Mouse (Mus musculus) forebrain, embryonic 14.5 days (tissue): Measurements from ENCODE around the gene Arhgef39. TPM values are rescaled to one million over a fixed set of nuclear protein-coding genes. Genes with fewer than 3 reads are reported as not detected.
A peak's percentile ranks its signal among the peaks of the same experiment; 100 is the strongest.

Experiments used
- ATAC-seq: fragments of 200-750 bp; cut with Nextera tagmentation; 2 replicates; pipeline ENCODE4 v1.8.0; 2017; ENCODE audit warnings: mild to moderate bottlenecking, moderate library complexity
- DNase-seq: peaks from one replicate; pipeline ENCODE4 v3.0.0-alpha.2; 2015; ENCODE audit warnings: low spot score
- H3K27ac ChIP-seq: fragments of 300-500 bp; sonication (generic); 2 replicates; pipeline ENCODE4 v1.5.1; 2014; ENCODE audit warnings: low read depth, mild to moderate bottlenecking, control low read depth, low read length, moderate library complexity
- H3K27me3 ChIP-seq: fragments of 300-500 bp; sonication (generic); replicated peaks from 2 replicates; pipeline ENCODE4 v1.6.1; 2014; ENCODE audit warnings: low read length, control low read depth, mixed read lengths; ENCODE audit not compliant: control insufficient read depth, insufficient read depth
- H3K36me3 ChIP-seq: fragments of 300-500 bp; sonication (generic); 2 replicates; pipeline ENCODE4 v1.6.1; 2014; ENCODE audit warnings: low read length, control low read depth; ENCODE audit not compliant: control insufficient read depth, insufficient read depth
- H3K4me1 ChIP-seq: fragments of 300-500 bp; sonication (generic); 2 replicates; pipeline ENCODE4 v1.6.1; 2014; ENCODE audit warnings: antibody characterized with exemption, low read length, control low read depth; ENCODE audit not compliant: control insufficient read depth, insufficient read depth
- H3K4me2 ChIP-seq: fragments of 300-500 bp; sonication (generic); 2 replicates; pipeline ENCODE4 v1.6.1; 2014; ENCODE audit warnings: mild to moderate bottlenecking, control low read depth, low read length
- H3K4me3 ChIP-seq: fragments of 300-500 bp; sonication (generic); 2 replicates; pipeline ENCODE4 v1.5.1; 2014; ENCODE audit warnings: low read depth, low read length, control low read depth
- H3K9ac ChIP-seq: fragments of 300-500 bp; sonication (generic); 2 replicates; pipeline ENCODE4 v1.6.1; 2014; ENCODE audit warnings: mild to moderate bottlenecking, low read length, control low read depth, moderate library complexity
- H3K9me3 ChIP-seq: fragments of 300-500 bp; sonication (generic); replicated peaks from 2 replicates; pipeline ENCODE4 v1.6.1; 2016; ENCODE audit warnings: low read length, control low read depth, mixed read lengths; ENCODE audit not compliant: control insufficient read depth
- WGBS: fragments of 180-500 bp; shearing (Covaris S2); extraction: QIAGEN DNeasy Blood & Tissue Kit; methylation state at CpG from one replicate; pipeline ENCODE4 v1.1.7; 2014; 5-methylcytosine and 5-hydroxymethylcytosine counted together
- polyA plus RNA-seq: library from polyadenylated mRNA; unstranded; fragments of >200 nt; fragmentation: Nextera tagmentation; extraction: Ambion mirVana; gene quantifications from 2 replicates; pipeline ENCODE4 v1.2.1, GENCODE M21; 2014

Arhgef39 gene
- polyA plus RNA-seq, 1 experiment from 2014 or later: 14.0 TPM

DNA sequence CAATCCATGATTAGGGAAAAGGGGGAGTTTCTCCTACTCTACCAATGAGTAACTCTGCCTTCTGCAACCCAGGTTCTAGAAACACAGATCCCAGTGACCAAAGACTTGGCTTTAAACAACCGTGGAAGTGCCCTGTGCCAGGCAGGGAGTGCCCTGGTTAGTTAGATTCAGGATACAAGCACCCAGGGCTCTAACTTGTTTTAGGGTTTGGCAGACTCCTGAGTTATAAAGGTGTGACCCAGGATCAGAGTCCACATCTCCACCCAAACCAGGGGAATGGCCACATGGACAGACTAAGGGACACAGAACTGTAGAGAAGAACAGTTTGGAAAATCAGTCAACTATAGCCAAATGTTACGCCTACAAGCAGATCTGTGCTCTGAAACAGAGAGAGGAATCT, 3.5 kb upstream of the Arhgef39 start:
- H3K9ac ChIP-seq: no peak overlapping the region
- H3K4me2 ChIP-seq: no peak overlapping the region
- H3K27ac ChIP-seq: no peak overlapping the region
- no peaks in the 10 kb centered on the region for H3K36me3 ChIP-seq
- H3K27me3 ChIP-seq: peaks cover 5% of the 10 kb centered on the region
- peaks cover 10% of the 10 kb centered on the region for H3K4me1 ChIP-seq
- DNase-seq (no peak), ATAC-seq (no peak)
- no peaks in the 10 kb centered on the region for H3K9me3 ChIP-seq
- H3K4me3 ChIP-seq: no peak overlapping the region
- WGBS: 81% methylated on average over 2 of the region's 2 CpGs

DNA sequence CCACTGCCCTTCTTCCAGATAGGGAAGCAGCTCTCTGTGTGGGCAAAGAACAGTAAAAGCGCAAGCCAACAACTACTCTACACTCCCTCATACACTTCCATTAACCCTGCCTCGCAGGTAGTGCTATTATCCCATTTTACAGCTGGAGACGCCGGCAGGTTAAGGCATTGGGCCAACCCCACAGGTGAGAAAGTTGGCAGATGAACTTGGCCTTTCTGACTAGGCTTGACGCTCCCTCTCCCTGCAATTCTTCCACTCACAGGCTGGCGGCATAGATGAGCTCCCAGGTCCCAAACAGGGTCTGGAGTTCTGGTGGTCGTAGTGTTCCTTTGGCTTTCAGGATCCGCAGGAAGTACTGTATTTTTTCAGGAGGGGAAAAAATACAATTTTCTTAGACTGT, 512 bp downstream of the Arhgef39 start:
- Histone ChIP-seq H3K4me1 (peaks cover 19% of the 10 kb centered on the region), H3K9me3 (no peaks in the 10 kb centered on the region), H3K27ac (no peak overlapping the region), H3K36me3 (peaks cover 13% of the 10 kb centered on the region), H3K4me2 (peak overlapping the region; percentile 66), H3K4me3 (peak overlapping the region; percentile 45), H3K9ac (peak overlapping the region; percentile 55), H3K27me3 (no peaks in the 10 kb centered on the region)
- DNase-seq: peak; percentile 40
- WGBS: 11% methylated on average over 8 of the region's 8 CpGs
- ATAC-seq: peak; percentile 43

DNA sequence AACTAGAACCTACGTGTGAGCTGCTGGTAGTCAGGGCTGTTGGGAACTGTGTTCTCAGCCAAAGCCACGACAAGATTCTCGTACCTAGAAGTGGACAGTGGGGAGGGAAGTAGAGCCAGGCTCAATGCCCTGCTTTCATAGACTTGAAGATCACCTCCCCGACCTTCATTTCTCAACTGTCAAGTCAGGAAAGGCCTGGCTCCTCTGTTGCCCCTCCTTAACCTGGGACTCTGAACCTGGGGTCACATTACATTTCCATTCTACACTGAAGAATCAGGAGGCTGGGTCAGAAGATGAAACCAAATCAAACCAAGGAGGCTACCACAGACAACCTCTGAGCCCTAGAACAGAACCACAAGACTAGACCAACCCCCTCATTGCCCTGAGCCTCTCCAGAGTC, 1.5 kb downstream of the Arhgef39 start:
- Histone ChIP-seq H3K4me2 (peak overlapping the region; percentile 66), H3K9ac (no peak overlapping the region; the same call in 1 of the 2 replicates), H3K27ac (no peak overlapping the region), H3K36me3 (peaks cover 13% of the 10 kb centered on the region), H3K4me3 (peak overlapping the region; percentile 45; the same call in 1 of the 2 replicates), H3K4me1 (peaks cover 21% of the 10 kb centered on the region), H3K27me3 (no peaks in the 10 kb centered on the region), H3K9me3 (no peaks in the 10 kb centered on the region)
- ATAC-seq (no peak), DNase-seq (no peak)
- WGBS: 80% methylated on average over 4 of the region's 4 CpGs

DNA sequence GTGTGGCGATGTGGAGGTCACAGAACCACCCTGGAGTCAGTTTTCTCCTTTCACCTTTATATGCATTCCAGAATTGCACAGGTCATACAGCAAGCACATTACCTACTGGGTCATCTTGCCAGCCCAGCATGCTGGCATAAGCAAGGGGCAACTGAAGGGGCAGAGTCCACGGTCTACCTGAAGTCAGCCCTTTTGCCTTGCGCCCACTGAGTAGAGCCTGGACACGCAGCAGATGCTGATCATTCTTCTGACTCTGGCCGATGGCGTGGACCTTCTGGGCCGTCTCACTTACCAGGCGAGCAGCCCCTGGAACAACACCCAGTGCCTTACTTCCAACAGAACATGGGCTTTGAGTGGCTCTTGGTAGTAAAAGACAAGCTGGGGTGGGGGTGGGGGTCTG, 2.1 kb downstream of the Arhgef39 start:
- ATAC-seq (no peak), DNase-seq (no peak)
- 90% methylated on average over 8 of the region's 8 CpGs for WGBS
- H3K4me3 ChIP-seq: no peak overlapping the region
- no peak overlapping the region for H3K9ac ChIP-seq
- H3K36me3 ChIP-seq: peaks cover 13% of the 10 kb centered on the region
- H3K27ac ChIP-seq: no peak overlapping the region
- no peaks in the 10 kb centered on the region for H3K9me3 ChIP-seq
- peak overlapping the region; percentile 66; the same call in 1 of the 2 replicates for H3K4me2 ChIP-seq
- H3K4me1 ChIP-seq: peaks cover 21% of the 10 kb centered on the region
- no peaks in the 10 kb centered on the region for H3K27me3 ChIP-seq

DNA sequence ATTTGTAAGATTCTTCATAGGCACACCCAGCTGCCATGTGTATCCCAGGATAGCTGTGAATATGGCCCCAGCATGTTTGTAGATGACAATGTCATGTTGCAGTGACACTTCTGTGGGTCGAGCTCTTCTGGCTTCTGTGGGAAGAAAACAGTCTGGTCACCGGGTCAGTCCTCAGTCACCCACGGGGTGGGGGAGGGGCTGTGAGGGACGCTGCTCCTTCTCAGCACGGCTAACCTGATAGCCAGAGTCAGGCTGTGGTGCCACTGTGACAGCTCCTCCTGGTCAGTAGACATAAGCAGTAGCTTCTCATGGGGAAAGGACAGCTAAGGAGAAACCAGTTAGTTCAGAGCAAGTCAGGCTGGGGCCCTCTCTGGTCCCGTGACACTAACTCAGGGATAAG, 2.9 kb downstream of the Arhgef39 start:
- DNase-seq (no peak), ATAC-seq (no peak)
- Histone ChIP-seq H3K27ac (no peak overlapping the region), H3K9ac (no peak overlapping the region), H3K4me1 (peaks cover 21% of the 10 kb centered on the region), H3K36me3 (peaks cover 13% of the 10 kb centered on the region), H3K9me3 (no peaks in the 10 kb centered on the region), H3K4me3 (no peak overlapping the region), H3K4me2 (no peak overlapping the region), H3K27me3 (no peaks in the 10 kb centered on the region)
- 43% methylated on average over 6 of the region's 6 CpGs for WGBS

DNA sequence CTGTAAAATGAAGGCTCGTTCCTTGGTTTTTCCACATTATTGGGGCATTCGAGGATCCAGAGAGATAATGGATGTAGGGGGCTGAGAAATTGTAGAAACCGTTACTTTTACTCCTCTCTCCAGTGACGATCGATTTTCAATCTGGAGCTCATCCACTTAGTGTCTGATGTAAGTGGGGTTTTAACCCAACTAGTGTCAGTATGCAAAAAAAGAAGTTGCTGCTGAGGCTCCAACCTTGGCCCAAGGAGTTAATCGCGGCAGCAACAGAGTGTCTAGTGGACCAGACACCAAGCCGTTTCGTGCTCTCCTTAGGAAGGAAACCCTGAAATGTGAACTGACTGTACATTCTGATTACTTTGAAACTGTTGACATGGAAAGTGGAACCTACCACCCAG, 5.7 kb downstream of the Arhgef39 start:
- WGBS: 4% methylated on average over 9 of the region's 9 CpGs
- H3K9ac ChIP-seq: peak overlapping the region; percentile 84
- peak overlapping the region; percentile 75 for H3K4me3 ChIP-seq
- H3K4me2 ChIP-seq: peak overlapping the region; percentile 69
- ATAC-seq (no peak), DNase-seq (peak; percentile 31)
- peaks cover 17% of the 10 kb centered on the region for H3K4me1 ChIP-seq
- H3K36me3 ChIP-seq: peaks cover 13% of the 10 kb centered on the region
- H3K27me3 ChIP-seq: no peaks in the 10 kb centered on the region
- peak overlapping the region; percentile 91 for H3K27ac ChIP-seq
- no peaks in the 10 kb centered on the region for H3K9me3 ChIP-seq

DNA sequence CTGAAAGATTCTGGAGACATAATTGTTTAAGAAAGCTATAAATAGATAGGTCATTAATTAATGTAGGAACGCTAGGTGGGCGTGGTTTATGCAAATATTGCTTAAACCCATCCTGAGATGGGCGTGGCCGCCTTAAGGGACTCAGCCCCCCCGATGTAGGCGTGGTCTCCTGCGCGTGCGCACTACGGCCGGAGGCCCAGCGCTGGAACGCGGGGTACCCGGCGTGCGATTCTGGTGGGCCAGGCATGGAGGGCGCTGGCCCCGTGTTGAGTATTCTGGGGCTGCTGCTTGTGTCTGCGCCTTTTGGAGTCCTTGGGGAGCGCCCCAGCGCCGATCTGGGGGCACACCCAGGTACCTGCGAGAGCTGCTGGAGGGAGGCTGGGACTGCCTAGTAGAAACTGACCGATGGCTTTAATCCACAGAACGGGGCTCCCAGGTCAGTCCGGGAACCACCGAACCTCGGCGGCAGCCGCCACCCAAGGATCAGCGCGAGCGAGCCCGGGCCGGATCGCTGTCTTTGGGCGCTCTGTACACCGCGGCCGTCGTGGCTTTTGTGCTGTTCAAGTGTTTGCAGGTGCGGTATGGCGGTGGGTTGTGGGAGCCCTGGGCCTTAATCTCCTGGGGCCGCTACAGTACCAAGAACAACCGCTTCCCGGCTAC, 6.2 kb downstream of the Arhgef39 start:
- peak overlapping the region; percentile 91 for H3K27ac ChIP-seq
- peak overlapping the region; percentile 84 for H3K9ac ChIP-seq
- no peaks in the 10 kb centered on the region for H3K27me3 ChIP-seq
- H3K4me3 ChIP-seq: peak overlapping the region; percentile 75
- H3K4me2 ChIP-seq: peak overlapping the region; percentile 69
- H3K36me3 ChIP-seq: peaks cover 13% of the 10 kb centered on the region
- peak; percentile 93 for ATAC-seq
- DNase-seq: peak; percentile 99
- under 1% methylated on average over 47 of the region's 47 CpGs for WGBS
- no peaks in the 10 kb centered on the region for H3K9me3 ChIP-seq
- H3K4me1 ChIP-seq: peaks cover 14% of the 10 kb centered on the region; the same call in 1 of the 2 replicates

DNA sequence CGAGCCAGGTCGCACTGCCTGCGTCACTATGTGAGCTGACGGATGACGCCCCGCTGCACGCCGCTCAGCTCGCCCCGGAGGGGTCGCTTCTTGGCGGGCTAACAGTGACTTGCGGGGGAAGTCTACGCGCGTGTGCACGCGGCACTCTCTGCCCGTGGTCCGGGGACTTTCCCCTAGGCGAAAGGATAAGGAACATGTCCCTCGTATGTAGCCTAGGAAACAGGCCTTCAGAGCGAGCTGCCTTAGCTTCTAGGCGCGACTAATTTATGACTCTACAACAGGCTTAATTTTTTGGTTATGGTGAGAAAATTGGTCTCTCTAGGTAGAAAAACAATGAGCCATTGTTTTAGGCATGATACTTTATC, 6.7 kb downstream of the Arhgef39 start, which contains the start of gene Ccdc107:
Gene Ccdc107 (plus strand): TSS at position 80 of the 365 bp plus-strand sequence.
- Histone ChIP-seq H3K4me2 (peak within 1 kb of the TSS; percentile 69), H3K4me1 (peaks cover 9% of the 10 kb centered on the region; the same call in 1 of the 2 replicates), H3K4me3 (peak within 1 kb of the TSS; percentile 75), H3K27me3 (no peaks in the 10 kb centered on the region), H3K9me3 (no peaks in the 10 kb centered on the region), H3K9ac (peak within 1 kb of the TSS; percentile 84), H3K27ac (peak within 1 kb of the TSS; percentile 91), H3K36me3 (peaks cover 13% of the 10 kb centered on the region)
- DNase-seq (peak; percentile 99), ATAC-seq (peak; percentile 98)
- 0% methylated on average over 25 of the region's 25 CpGs for whole genome bisulfite sequencing

DNA sequence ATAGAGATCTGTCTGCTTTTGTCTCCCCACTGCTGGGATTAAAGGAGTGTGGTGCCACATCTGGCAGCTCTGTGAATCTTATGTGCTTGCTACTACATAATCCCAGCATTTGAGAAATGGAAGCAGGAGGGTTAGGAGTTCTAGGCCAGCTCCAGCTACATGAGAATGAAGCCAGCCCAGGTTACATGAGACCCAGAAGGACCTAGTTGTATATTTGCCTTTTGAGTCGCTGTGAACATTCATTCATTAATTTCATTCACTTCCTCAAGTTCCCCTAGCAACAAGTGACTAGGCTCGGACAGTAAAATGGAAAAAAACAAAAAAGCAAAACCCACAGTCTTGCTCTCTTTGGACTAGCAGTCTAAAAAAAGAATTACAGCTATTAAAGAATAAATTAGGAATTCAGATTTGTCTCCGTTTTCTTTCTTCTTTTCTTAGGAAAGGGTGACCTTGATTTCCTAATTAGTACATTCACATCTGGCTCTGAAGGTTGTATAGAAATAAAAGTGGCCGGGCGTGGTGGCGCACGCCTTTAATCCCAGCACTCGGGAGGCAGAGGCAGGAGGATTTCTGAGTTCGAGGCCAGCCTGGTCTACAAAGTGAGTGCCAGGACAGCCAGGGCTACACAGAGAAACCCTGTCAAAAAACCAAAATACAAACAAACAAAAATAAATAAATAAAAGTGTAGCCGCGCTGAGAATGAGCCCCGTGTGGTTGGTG, 7.2 kb downstream of the Arhgef39 start:
- Histone ChIP-seq H3K4me3 (peak overlapping the region; percentile 75; the same call in 1 of the 2 replicates), H3K4me2 (peak overlapping the region; percentile 69), H3K27ac (peak overlapping the region; percentile 91), H3K9ac (no peak overlapping the region), H3K36me3 (peaks cover 13% of the 10 kb centered on the region), H3K9me3 (no peaks in the 10 kb centered on the region), H3K27me3 (no peaks in the 10 kb centered on the region), H3K4me1 (0 out of 2 replicates have a peak, but pooled peaks cover 6% of the 10 kb centered on the region)
- ATAC-seq (no peak), DNase-seq (peak; percentile 22)
- WGBS: 39% methylated on average over 12 of the region's 12 CpGs
